Mouse (Mus musculus) T-cell, adult 66 days (primary cell): ENCODE results near the gene Gm21778. TPM values are rescaled to one million over a fixed set of nuclear protein-coding genes. Genes with fewer than 3 reads are reported as not detected.

Source experiments
- total RNA-seq, 2 experiments: library from RNA; stranded (reverse); gene quantifications; 3 replicates in 1 of 2; 4 replicates in 1 of 2; pipeline ENCODE4 v1.2.4; 2023

Gene Gm21778
- total RNA-seq = not detected

GRCm38 (mm10) chrY:5942160-5942559 lies at the start of gene Gm21778:
TSS of gene Gm21778 (plus strand) at chrY:5942460.

Other genes with a start within 250 kb of the Gm21778 start
- not detected for gene Gm20914, start 216.5 kb upstream of the Gm21778 start, total RNA-seq
- not detected for gene Gm28171, start 149.1 kb upstream of the Gm21778 start, total RNA-seq